Mouse (Mus musculus) left cerebral cortex, adult 2 months (tissue): ENCODE measurements around the gene Fgfr2. TPM values are rescaled to one million over a fixed set of nuclear protein-coding genes. Genes with fewer than 3 reads are reported as not detected.

Source experiments
- DNase-seq, 2 experiments: peaks; one replicate each; pipeline ENCODE4 v3.0.0; 2021 to 2022; ENCODE audit warnings: low spot score in 2 of 2, mixed read lengths in 1 of 2; ENCODE audit errors: extremely low spot score in 1 of 2
- H3K27ac ChIP-seq: fragments of 200-600 bp; 2 replicates; pipeline ENCODE4 v1.8.1; 2022
- H3K4me3 ChIP-seq: fragments of 200-600 bp; 2 replicates; pipeline ENCODE4 v1.8.1; 2022
- CTCF ChIP-seq: fragments of 200-600 bp; IDR thresholded peaks from 2 replicates; pipeline ENCODE4 v1.8.1; 2022; ENCODE audit warnings: antibody characterized with exemption, mild to moderate bottlenecking, moderate library complexity
- intact Hi-C: fragments of 180-260 bp; cut with DNase I; formaldehyde crosslinking; loops from one replicate; pipeline ENCODE4 v1.15.1; 2025
- total RNA-seq, 2 experiments: library from RNA; stranded (reverse); gene quantifications; 2 replicates each; pipeline ENCODE4 v1.2.3; 2021

Fgfr2 gene
- total RNA-seq, 2 experiments from 2014 or later = 47.3 to 47.4 TPM

- no peak for TF ChIP-seq CTCF
- peak overlapping the region; percentile 82 for H3K27ac ChIP-seq
- DNase-seq = no peak
- intact Hi-C loops = no loop called here
- no peak overlapping the region for H3K4me3 ChIP-seq
Observed at GRCm38 (mm10) chr7:132795141-132795540, 328.0 kb downstream of the Fgfr2 start.

GRCm38 (mm10) chr7:132793467-132793866, 329.7 kb downstream of the Fgfr2 start:
- H3K4me3 ChIP-seq = no peak overlapping the region
- peak overlapping the region; percentile 82 for H3K27ac ChIP-seq
- DNase-seq = no peak
- intact Hi-C loops = no loop called here
- TF ChIP-seq CTCF = no peak

- intact Hi-C loops = no loop called here
- Histone ChIP-seq H3K4me3 (no peak overlapping the region), H3K27ac (peak overlapping the region; percentile 68)
- DNase-seq = no peak
- TF ChIP-seq CTCF = no peak
Observed at GRCm38 (mm10) chr7:132790447-132791219, 332.5 kb downstream of the Fgfr2 start.

GRCm38 (mm10) chr7:132788826-132789225, 334.3 kb downstream of the Fgfr2 start:
- DNase-seq = peak; percentile 66 to 79
- Histone ChIP-seq H3K4me3 (no peak overlapping the region), H3K27ac (peak overlapping the region; percentile 87)
- no peak for TF ChIP-seq CTCF
- intact Hi-C loops = loop anchor here (2.0 kb wide), 3 partner anchors 18 to 68 kb away; no protein-coding TSS in a partner anchor

GRCm38 (mm10) chr7:132787496-132788190, 335.5 kb downstream of the Fgfr2 start:
- no peak for DNase-seq
- Histone ChIP-seq H3K4me3 (no peak overlapping the region), H3K27ac (peak overlapping the region; percentile 87)
- no peak for TF ChIP-seq CTCF
- intact Hi-C loops = loop anchor here (2.0 kb wide), 3 partner anchors 19 to 67 kb away; no protein-coding TSS in a partner anchor

GRCm38 (mm10) chr7:132787022-132787421, 336.1 kb downstream of the Fgfr2 start:
- DNase-seq = no peak
- no peak for TF ChIP-seq CTCF
- intact Hi-C loops = no loop called here
- Histone ChIP-seq H3K4me3 (no peak overlapping the region), H3K27ac (peak overlapping the region; percentile 87)

- DNase-seq = no peak
- no peak for TF ChIP-seq CTCF
- intact Hi-C loops = no loop called here
- no peak overlapping the region for H3K4me3 ChIP-seq
- H3K27ac ChIP-seq = peak overlapping the region; percentile 87
Observed at GRCm38 (mm10) chr7:132786522-132786921, 336.6 kb downstream of the Fgfr2 start.

- no peak for DNase-seq
- intact Hi-C loops = no loop called here
- Histone ChIP-seq H3K4me3 (no peak overlapping the region), H3K27ac (peak overlapping the region; percentile 87)
- TF ChIP-seq CTCF = no peak
Observed at GRCm38 (mm10) chr7:132786011-132786410, 337.1 kb downstream of the Fgfr2 start.

- no peak for DNase-seq
- intact Hi-C loops = no loop called here
- Histone ChIP-seq H3K27ac (peak overlapping the region; percentile 64), H3K4me3 (no peak overlapping the region)
- no peak for TF ChIP-seq CTCF
Observed at GRCm38 (mm10) chr7:132784101-132784500, 339.0 kb downstream of the Fgfr2 start.

GRCm38 (mm10) chr7:132781850-132782249, 341.3 kb downstream of the Fgfr2 start:
- DNase-seq = no peak
- TF ChIP-seq CTCF = no peak
- H3K4me3 ChIP-seq = no peak overlapping the region
- intact Hi-C loops = no loop called here
- peak overlapping the region; percentile 72 for H3K27ac ChIP-seq

- no peak; the same call in 1 of the 2 replicates for TF ChIP-seq CTCF
- H3K27ac ChIP-seq = peak overlapping the region; percentile 72
- H3K4me3 ChIP-seq = no peak overlapping the region
- intact Hi-C loops = no loop called here
- no peak for DNase-seq
Observed at GRCm38 (mm10) chr7:132781130-132781814, 341.9 kb downstream of the Fgfr2 start.

GRCm38 (mm10) chr7:132780611-132781010, 342.5 kb downstream of the Fgfr2 start:
- Histone ChIP-seq H3K4me3 (no peak overlapping the region), H3K27ac (peak overlapping the region; percentile 72; the same call in 1 of the 2 replicates)
- intact Hi-C loops = no loop called here
- TF ChIP-seq CTCF = peak; percentile 28
- DNase-seq = no peak
